Mouse (Mus musculus) hindbrain, embryonic 16.5 days (tissue): ENCODE measurements at regions not wholly inside any gene's neighbourhood (a gene's known extent, or its start where the extent isn't known, plus 50 kb on each side); places are given as distances from the start of the nearest gene placed in this dataset.

ENCODE experiments used
- ATAC-seq: fragments of 200-750 bp; cut with Nextera tagmentation; 2 replicates; pipeline ENCODE4 v1.8.0; 2017; ENCODE audit warnings: moderate TSS enrichment, moderate library complexity
- H3K27ac ChIP-seq: fragments of 300-500 bp; sonication (generic); 2 replicates; pipeline ENCODE4 v1.5.1; 2014; ENCODE audit warnings: low read depth, mild to moderate bottlenecking, control low read depth, low read length, moderate library complexity
- H3K27me3 ChIP-seq: fragments of 300-500 bp; sonication (generic); replicated peaks from 2 replicates; pipeline ENCODE4 v1.6.1; 2014; ENCODE audit warnings: low read length; ENCODE audit not compliant: control insufficient read depth, insufficient read depth
- H3K36me3 ChIP-seq: fragments of 300-500 bp; sonication (generic); 2 replicates; pipeline ENCODE4 v1.6.1; 2014; ENCODE audit warnings: mild to moderate bottlenecking, low read length, moderate library complexity, mixed read lengths; ENCODE audit not compliant: control insufficient read depth, insufficient read depth
- H3K4me1 ChIP-seq: fragments of 300-500 bp; sonication (generic); 2 replicates; pipeline ENCODE4 v1.6.1; 2014; ENCODE audit warnings: low read depth, low read length; ENCODE audit not compliant: control insufficient read depth, insufficient read depth
- H3K4me2 ChIP-seq: fragments of 300-500 bp; sonication (generic); 2 replicates; pipeline ENCODE4 v1.6.1; 2014; ENCODE audit warnings: mild to moderate bottlenecking, low read length, control low read depth, moderate library complexity
- H3K4me3 ChIP-seq: fragments of 300-500 bp; sonication (generic); 2 replicates; pipeline ENCODE4 v1.5.1; 2014; ENCODE audit warnings: mild to moderate bottlenecking, low read length, control low read depth, moderate library complexity
- H3K9ac ChIP-seq: fragments of 300-500 bp; sonication (generic); 2 replicates; pipeline ENCODE4 v1.6.1; 2014; ENCODE audit warnings: low read depth, mild to moderate bottlenecking, control low read depth, low read length, moderate library complexity
- H3K9me3 ChIP-seq: fragments of 300-500 bp; sonication (generic); 2 replicates; pipeline ENCODE4 v1.6.1; 2014; ENCODE audit warnings: mild to moderate bottlenecking, low read length, moderate library complexity; ENCODE audit not compliant: control insufficient read depth
- WGBS: fragments of 180-500 bp; shearing (Covaris S2); extraction: QIAGEN DNeasy Blood & Tissue Kit; methylation state at CpG from one replicate; pipeline ENCODE4 v1.1.7; 2014; 5-methylcytosine and 5-hydroxymethylcytosine counted together

- no peaks in the 10 kb centered on the region for H3K9me3 ChIP-seq
- peak overlapping the region; percentile 3; the same call in 1 of the 2 replicates for H3K4me3 ChIP-seq
- H3K4me1 ChIP-seq: peaks cover 5% of the 10 kb centered on the region; the same call in 1 of the 2 replicates
- no peaks in the 10 kb centered on the region for H3K27me3 ChIP-seq
- ATAC-seq: peak; percentile 98
- WGBS: 29% methylated on average over 7 of the region's 7 CpGs
- no peak overlapping the region for H3K9ac ChIP-seq
- H3K36me3 ChIP-seq: no peaks in the 10 kb centered on the region
- H3K27ac ChIP-seq: peak overlapping the region; percentile 48; the same call in 1 of the 2 replicates
- peak overlapping the region; percentile 45 for H3K4me2 ChIP-seq
Measured at GRCm38 (mm10) chr4:90437375-90438190, 219.0 kb downstream of the Zfp352 start.

- Histone ChIP-seq H3K4me2 (peak overlapping the region; percentile 45), H3K4me1 (peaks cover 5% of the 10 kb centered on the region; the same call in 1 of the 2 replicates), H3K27ac (no peak overlapping the region), H3K9me3 (no peaks in the 10 kb centered on the region), H3K4me3 (no peak overlapping the region), H3K36me3 (no peaks in the 10 kb centered on the region), H3K9ac (no peak overlapping the region), H3K27me3 (no peaks in the 10 kb centered on the region)
- WGBS: 50% methylated on average over 10 of the region's 10 CpGs
- peak; percentile 56; the same call in 1 of the 2 replicates for ATAC-seq
Measured at GRCm38 (mm10) chr4:90438191-90438922, 219.7 kb downstream of the Zfp352 start.

- Histone ChIP-seq H3K9me3 (no peaks in the 10 kb centered on the region), H3K27me3 (no peaks in the 10 kb centered on the region), H3K4me1 (no peaks in the 10 kb centered on the region), H3K9ac (no peak overlapping the region), H3K4me3 (no peak overlapping the region), H3K36me3 (no peaks in the 10 kb centered on the region), H3K27ac (no peak overlapping the region), H3K4me2 (no peak overlapping the region)
- no peak for ATAC-seq
- WGBS: 66% methylated on average over 3 of the region's 3 CpGs
Measured at GRCm38 (mm10) chr4:90445268-90445667, 226.6 kb downstream of the Zfp352 start.

DNA sequence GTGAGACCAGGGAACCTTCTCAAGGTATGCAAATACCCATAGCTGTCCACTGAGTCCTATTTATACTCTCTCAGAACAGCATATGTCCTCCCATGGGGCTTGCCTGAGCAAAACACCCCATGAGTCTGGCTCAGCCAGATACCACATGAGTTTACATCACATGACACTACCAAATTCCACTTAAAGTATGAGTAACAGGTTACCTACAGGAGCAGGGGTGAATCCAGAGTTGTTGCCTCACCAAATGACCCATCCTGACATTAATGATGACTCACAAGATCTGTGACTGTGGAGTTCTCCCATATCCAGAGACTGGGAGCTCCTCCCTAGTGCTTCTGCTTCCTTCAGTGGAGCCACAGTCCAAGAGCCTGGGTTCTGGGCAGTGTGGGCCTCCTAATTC lies 234.0 kb downstream of the Zfp352 start:
- H3K9me3 ChIP-seq: no peaks in the 10 kb centered on the region
- H3K36me3 ChIP-seq: no peaks in the 10 kb centered on the region
- no peaks in the 10 kb centered on the region for H3K4me1 ChIP-seq
- H3K27ac ChIP-seq: no peak overlapping the region
- no peak overlapping the region for H3K4me2 ChIP-seq
- H3K27me3 ChIP-seq: no peaks in the 10 kb centered on the region
- H3K4me3 ChIP-seq: no peak overlapping the region
- H3K9ac ChIP-seq: no peak overlapping the region
- ATAC-seq: no peak

DNA sequence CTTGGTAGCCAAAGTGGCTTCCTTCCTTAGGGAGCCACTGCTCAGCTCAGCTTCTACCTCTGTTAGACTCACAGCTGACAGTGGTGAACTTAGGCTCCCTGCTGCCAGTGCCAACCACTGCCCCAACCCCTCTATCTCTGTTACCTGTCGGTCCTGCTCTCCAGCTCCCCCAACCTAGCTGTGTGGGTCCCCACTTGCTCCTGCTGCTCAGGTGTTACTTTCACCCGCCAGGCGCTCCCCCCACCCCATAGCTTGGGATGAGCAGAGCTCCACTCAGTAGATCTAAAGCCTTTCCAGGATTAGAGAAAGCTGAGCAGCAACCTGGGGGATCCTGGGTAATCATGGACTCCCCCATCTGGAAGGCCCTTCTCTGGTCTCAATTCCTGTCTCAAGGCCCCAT lies 234.4 kb downstream of the Zfp352 start:
- H3K36me3 ChIP-seq: no peaks in the 10 kb centered on the region
- no peak overlapping the region for H3K4me3 ChIP-seq
- H3K9ac ChIP-seq: no peak overlapping the region
- no peaks in the 10 kb centered on the region for H3K4me1 ChIP-seq
- ATAC-seq: no peak
- 88% methylated on average over 3 of the region's 3 CpGs for WGBS
- no peaks in the 10 kb centered on the region for H3K27me3 ChIP-seq
- no peak overlapping the region for H3K27ac ChIP-seq
- no peaks in the 10 kb centered on the region for H3K9me3 ChIP-seq
- H3K4me2 ChIP-seq: no peak overlapping the region

DNA sequence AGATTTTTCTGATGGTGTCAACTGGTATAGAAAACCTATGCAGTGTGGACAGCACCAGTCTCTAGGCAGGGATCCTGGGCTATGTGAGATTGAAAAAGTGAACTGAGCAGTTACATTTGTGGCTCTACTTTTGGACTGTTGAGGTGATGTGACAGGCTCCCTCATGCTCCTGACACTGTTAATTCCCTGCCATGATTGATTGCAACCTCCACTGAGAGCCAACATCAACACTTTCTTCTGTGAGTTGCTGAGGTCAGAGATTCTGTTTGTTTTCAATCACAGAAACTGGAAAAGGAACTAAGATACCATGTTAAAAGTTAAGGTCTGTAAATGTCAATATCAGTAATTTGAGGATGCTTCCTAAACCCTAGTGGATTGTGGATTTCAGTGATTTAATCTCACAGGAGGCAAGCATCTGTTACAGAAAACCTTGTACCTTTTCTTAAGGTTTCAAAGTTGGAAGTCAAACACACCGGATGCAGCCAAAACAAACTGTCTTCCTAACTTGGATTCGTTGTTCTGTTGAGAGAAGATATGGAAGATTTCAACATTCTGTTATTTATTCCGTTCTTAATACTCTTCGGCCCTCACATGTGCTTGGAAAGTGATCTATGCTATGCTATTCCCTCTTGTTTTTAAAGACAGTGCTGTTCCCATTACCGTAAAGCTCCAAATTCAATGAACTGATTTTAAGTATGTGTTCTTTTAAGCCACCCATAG lies 278.4 kb downstream of the Zfp352 start:
- no peaks in the 10 kb centered on the region for H3K4me1 ChIP-seq
- no peak overlapping the region for H3K27ac ChIP-seq
- no peak overlapping the region for H3K4me2 ChIP-seq
- no peaks in the 10 kb centered on the region for H3K9me3 ChIP-seq
- ATAC-seq: no peak
- no peak overlapping the region for H3K9ac ChIP-seq
- 90% methylated on average over 5 of the region's 5 CpGs for WGBS
- H3K27me3 ChIP-seq: no peaks in the 10 kb centered on the region
- H3K36me3 ChIP-seq: no peaks in the 10 kb centered on the region
- no peak overlapping the region for H3K4me3 ChIP-seq
